Mouse (Mus musculus) megakaryocyte-erythroid progenitor cell, adult 5 weeks (primary cell): ENCODE data around the gene Gm30191. TPM values are rescaled to one million over a fixed set of nuclear protein-coding genes. Genes with fewer than 3 reads are reported as not detected.

Experiments
- polyA plus RNA-seq: library from polyadenylated mRNA; stranded (reverse); fragments of >175 nt; gene quantifications from 2 replicates; pipeline ENCODE4 v1.2.3, GENCODE M21; 2012

Gm30191 gene
- polyA plus RNA-seq: not detected in 2 replicates

GRCm38 (mm10) chr4:134246719-134247258 lies at the start of gene Gm30191:
TSS of gene Gm30191 (plus strand) at chr4:134246935.

GRCm38 (mm10) chr4:134202904-134203303 lies 43.8 kb upstream of the Gm30191 start, which contains the start of gene Gm7534:
TSS of gene Gm7534 (minus strand) at chr4:134203004.

GRCm38 (mm10) chr4:134227194-134227593 lies 19.5 kb upstream of the Gm30191 start, which contains the start of gene Catsper4:
TSS of gene Catsper4 (minus strand) at chr4:134227383.

GRCm38 (mm10) chr4:134238279-134238651 lies 8.5 kb upstream of the Gm30191 start, which contains the start of gene Cnksr1:
TSS of gene Cnksr1 (minus strand) at chr4:134238399.

GRCm38 (mm10) chr4:134243516-134244250 lies 3.1 kb upstream of the Gm30191 start, which contains the start of gene E130218I03Rik:
TSS of gene E130218I03Rik (plus strand) at chr4:134243662.

GRCm38 (mm10) chr4:134245148-134245843 lies 1.4 kb upstream of the Gm30191 start, which contains the start of gene Zfp593:
TSS of gene Zfp593 (minus strand) at chr4:134245592.

GRCm38 (mm10) chr4:134253722-134254324 lies 7.1 kb downstream of the Gm30191 start, which contains the start of gene Grrp1:
TSS of gene Grrp1 (minus strand) at chr4:134254106.

GRCm38 (mm10) chr4:134287575-134288025 lies 40.9 kb downstream of the Gm30191 start, which contains the start of gene Pdik1l:
TSS of gene Pdik1l (minus strand) at chr4:134287895.

Other genes with a start within 250 kb of the Gm30191 start
- 24.5 and 27.5 TPM in 2 replicates for gene Dhdds, start 246.0 kb upstream of the Gm30191 start, polyA plus RNA-seq
- 0.30 and 0.51 TPM in 2 replicates for gene Lin28a, start 228.1 kb upstream of the Gm30191 start, polyA plus RNA-seq
- 0.15 TPM in 1 of 2 replicates, not detected in the other for gene Zfp683, start 193.1 kb upstream of the Gm30191 start, polyA plus RNA-seq
- 1.4 and 2.4 TPM in 2 replicates for gene Crybg2, start 186.1 kb upstream of the Gm30191 start, polyA plus RNA-seq
- gene Cd52, start 151.9 kb upstream of the Gm30191 start, polyA plus RNA-seq: 131 and 232 TPM in 2 replicates
- 33.5 and 39.3 TPM in 2 replicates for gene Ubxn11, start 144.4 kb upstream of the Gm30191 start, polyA plus RNA-seq
- 886 and 1,036 TPM in 2 replicates for gene Sh3bgrl3, start 118.1 kb upstream of the Gm30191 start, polyA plus RNA-seq
- 41.4 and 47.6 TPM in 2 replicates for gene Cep85, start 59.8 kb upstream of the Gm30191 start, polyA plus RNA-seq
- gene Gm7534, start 43.9 kb upstream of the Gm30191 start, polyA plus RNA-seq: not detected in 2 replicates
- gene Catsper4, start 19.6 kb upstream of the Gm30191 start, polyA plus RNA-seq: not detected in 2 replicates
- 0.23 and 0.50 TPM in 2 replicates for gene Cnksr1, start 8.5 kb upstream of the Gm30191 start, polyA plus RNA-seq
- 0.10 and 0.25 TPM in 2 replicates for gene E130218I03Rik, start 3.3 kb upstream of the Gm30191 start, polyA plus RNA-seq
- 60.4 and 65.0 TPM in 2 replicates for gene Zfp593, start 1.3 kb upstream of the Gm30191 start, polyA plus RNA-seq
- gene Grrp1, start 7.2 kb downstream of the Gm30191 start, polyA plus RNA-seq: 0.43 and 0.83 TPM in 2 replicates
- gene Pdik1l, start 41.0 kb downstream of the Gm30191 start, polyA plus RNA-seq: 1.9 and 3.0 TPM in 2 replicates
- gene Trim63, start 68.2 kb downstream of the Gm30191 start, polyA plus RNA-seq: not detected in 2 replicates
- 0.09 and 0.11 TPM in 2 replicates for gene Slc30a2, start 96.2 kb downstream of the Gm30191 start, polyA plus RNA-seq
- gene Extl1, start 136.9 kb downstream of the Gm30191 start, polyA plus RNA-seq: 0.08 TPM in 1 of 2 replicates, not detected in the other
- 9.7 and 16.6 TPM in 2 replicates for gene Pafah2, start 149.4 kb downstream of the Gm30191 start, polyA plus RNA-seq
- 421 and 705 TPM in 2 replicates for gene Stmn1, start 221.4 kb downstream of the Gm30191 start, polyA plus RNA-seq
- gene Paqr7, start 249.8 kb downstream of the Gm30191 start, polyA plus RNA-seq: 11.8 and 24.3 TPM in 2 replicates